Mouse (Mus musculus): ENCODE measurements at regions not wholly inside any gene's neighbourhood (a gene's known extent, or its start where the extent isn't known, plus 50 kb on each side); places are given as distances from the start of the nearest gene placed in this dataset.

DNA sequence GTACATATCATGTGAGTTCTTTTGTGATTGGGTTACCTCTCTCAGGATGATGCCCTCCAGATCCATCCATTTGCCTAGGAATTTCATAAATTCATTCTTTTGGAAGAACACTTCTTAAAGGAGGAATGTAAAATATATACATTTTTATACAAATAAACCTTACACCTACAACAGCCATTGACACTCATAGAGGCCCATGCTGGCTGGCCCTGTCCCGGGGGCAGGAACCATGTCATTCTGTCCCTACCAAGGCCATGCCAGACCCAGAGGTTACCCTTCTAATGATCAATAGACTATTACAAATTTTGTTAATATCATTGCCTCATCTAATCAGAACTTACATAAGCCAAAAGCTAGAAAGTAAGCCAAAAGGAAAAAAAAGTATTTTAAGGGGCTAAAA is 49.9 kb upstream of the Boc start:
- no peak overlapping the region for H3K4me3 ChIP-seq (ENCODE audit: low read length)
- H3K4me1 ChIP-seq (ENCODE audit: control insufficient read depth, insufficient read depth, low read length) = no peaks in the 10 kb centered on the region
- whole genome bisulfite sequencing = 95% methylated on average over 1 of the region's 1 CpGs

More for the DNA sequence above, 49.9 kb upstream of the Boc start:
- Histone ChIP-seq H3K9ac (ENCODE audit: low read depth, low read length) (no peak overlapping the region), H3K36me3 (ENCODE audit: control insufficient read depth, insufficient read depth, low read length) (no peaks in the 10 kb centered on the region), H3K4me2 (replicated peaks; ENCODE audit: low read depth, low read length) (no peak overlapping the region), H3K27ac (ENCODE audit: low read depth, low read length) (no peak overlapping the region), H3K27me3 (ENCODE audit: control insufficient read depth, insufficient read depth, low read length) (no peaks in the 10 kb centered on the region), H3K9me3 (ENCODE audit: control insufficient read depth, low read length) (no peaks in the 10 kb centered on the region)
- no peak for ATAC-seq (ENCODE audit: low FRiP score, low TSS enrichment)
